Mouse (Mus musculus) left cerebral cortex, adult 9 months (tissue): ENCODE measurements around the gene App.
A peak's percentile ranks its signal among the peaks of the same experiment; 100 is the strongest.

Experiments
- DNase-seq, 2 experiments: peaks; one replicate each; pipeline ENCODE4 v3.0.0; 2022; ENCODE audit warnings: low spot score in 2 of 2

The App gene

GRCm38 (mm10) chr16:85121983-85122382 is 51.6 kb downstream of the App start:
- no peak for DNase-seq

- DNase-seq: no peak
Observed at GRCm38 (mm10) chr16:85118916-85119315, 54.6 kb downstream of the App start.

GRCm38 (mm10) chr16:85117541-85117940 is 56.0 kb downstream of the App start:
- no peak for DNase-seq

GRCm38 (mm10) chr16:85115837-85116236 is 57.7 kb downstream of the App start:
- DNase-seq: no peak

- no peak for DNase-seq
Observed at GRCm38 (mm10) chr16:85114742-85115141, 58.8 kb downstream of the App start.

- no peak for DNase-seq
Observed at GRCm38 (mm10) chr16:85113941-85114340, 59.6 kb downstream of the App start.

- no peak for DNase-seq
Observed at GRCm38 (mm10) chr16:85112254-85112653, 61.3 kb downstream of the App start.

- peak in 1 of 2 experiments; percentile 48 for DNase-seq
Observed at GRCm38 (mm10) chr16:85110428-85110827, 63.1 kb downstream of the App start.

GRCm38 (mm10) chr16:85108486-85108885 is 65.1 kb downstream of the App start:
- no peak for DNase-seq

GRCm38 (mm10) chr16:85106644-85107323 is 66.8 kb downstream of the App start:
- no peak for DNase-seq

- DNase-seq: no peak
Observed at GRCm38 (mm10) chr16:85105603-85106002, 68.0 kb downstream of the App start.

GRCm38 (mm10) chr16:85103116-85103787 is 70.3 kb downstream of the App start:
- DNase-seq: no peak

- DNase-seq: no peak
Observed at GRCm38 (mm10) chr16:85101544-85101943, 72.0 kb downstream of the App start.

GRCm38 (mm10) chr16:85100806-85101205 is 72.8 kb downstream of the App start:
- DNase-seq: no peak

- DNase-seq: no peak
Observed at GRCm38 (mm10) chr16:85099487-85099886, 74.1 kb downstream of the App start.

GRCm38 (mm10) chr16:85099044-85099443 is 74.5 kb downstream of the App start:
- DNase-seq: no peak

GRCm38 (mm10) chr16:85096396-85096795 is 77.2 kb downstream of the App start:
- no peak for DNase-seq

- DNase-seq: no peak
Observed at GRCm38 (mm10) chr16:85095923-85096322, 77.6 kb downstream of the App start.

- DNase-seq: no peak
Observed at GRCm38 (mm10) chr16:85092644-85093091, 80.9 kb downstream of the App start.

GRCm38 (mm10) chr16:85092183-85092582 is 81.4 kb downstream of the App start:
- DNase-seq: no peak

- DNase-seq: no peak
Observed at GRCm38 (mm10) chr16:85090992-85091391, 82.6 kb downstream of the App start.

- no peak for DNase-seq
Observed at GRCm38 (mm10) chr16:85088126-85088525, 85.4 kb downstream of the App start.

- DNase-seq: no peak
Observed at GRCm38 (mm10) chr16:85086303-85086702, 87.3 kb downstream of the App start.
